Mouse (Mus musculus): ENCODE measurements at regions not wholly inside any gene's neighbourhood (a gene's known extent, or its start where the extent isn't known, plus 50 kb on each side); places are given as distances from the start of the nearest gene placed in this dataset.

- DNase-seq: no peak
- intact Hi-C loops (cut with DNase I): no loop called here
Observed at GRCm38 (mm10) chr9:94016747-94017487, 521.0 kb downstream of the 1190002N15Rik start.

DNA sequence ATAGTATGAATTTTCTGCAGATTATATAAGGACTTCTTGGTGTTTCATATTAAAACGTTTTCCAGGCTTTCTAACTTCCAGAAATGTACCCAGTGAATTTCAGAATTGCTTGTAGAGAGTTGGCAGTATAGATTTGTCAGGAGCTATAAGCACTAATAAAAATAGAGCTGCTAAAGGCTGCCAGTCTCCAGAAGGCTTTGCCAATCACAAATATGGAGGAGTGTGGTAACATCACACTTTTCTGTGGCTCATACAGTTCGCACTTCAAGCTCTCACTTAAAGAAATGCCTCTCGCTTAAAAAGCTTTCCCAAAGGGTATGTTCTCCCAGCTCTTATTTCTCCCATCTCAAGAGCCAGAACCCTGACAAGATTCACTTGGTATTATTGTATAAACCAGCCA lies 545.7 kb downstream of the 1190002N15Rik start:
- intact Hi-C loops (cut with DNase I): no loop called here
- DNase-seq: no peak

DNA sequence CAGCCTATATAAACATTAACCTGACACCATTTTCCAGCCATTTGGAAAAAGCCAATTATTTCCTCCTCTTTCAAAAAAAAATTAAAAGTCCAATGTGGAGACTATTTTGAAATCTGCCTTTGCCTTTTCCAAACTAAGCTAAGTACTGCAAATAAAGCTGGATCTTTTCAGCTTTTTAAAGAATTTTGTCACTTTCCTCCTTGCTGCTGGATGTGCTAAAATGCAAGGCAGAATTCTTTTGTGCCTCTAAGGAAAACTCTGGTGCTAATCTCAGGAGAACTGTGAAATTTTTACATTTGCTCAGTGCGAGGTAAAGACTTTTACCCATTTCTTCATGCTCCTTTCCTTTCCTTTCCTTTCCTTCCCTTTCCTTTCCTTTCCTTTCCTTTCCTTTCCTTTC lies 546.7 kb downstream of the 1190002N15Rik start:
- no peak for DNase-seq

DNA sequence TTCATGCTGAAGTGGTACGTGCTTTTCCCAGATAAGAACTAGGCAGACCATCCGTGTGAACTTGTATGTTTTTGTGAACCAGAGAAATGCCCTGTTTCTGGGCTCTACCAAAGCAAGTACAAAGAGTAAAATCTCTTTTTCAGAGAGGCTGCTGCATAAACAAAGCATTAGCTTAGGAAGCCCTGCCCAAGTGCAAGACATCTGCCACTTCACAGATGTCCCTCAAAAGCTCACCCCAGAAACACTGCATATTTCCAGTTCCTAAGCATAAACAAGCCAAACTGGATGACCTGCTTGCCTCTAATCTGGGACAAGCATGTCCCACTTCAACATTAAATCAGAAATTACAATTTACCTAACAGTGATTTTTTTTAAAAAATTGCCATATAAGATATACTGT lies 556.7 kb downstream of the 1190002N15Rik start:
- DNase-seq: no peak
- intact Hi-C loops (cut with DNase I): no loop called here

More for the DNA sequence above, 546.7 kb downstream of the 1190002N15Rik start:
- intact Hi-C loops (cut with DNase I): no loop called here

DNA sequence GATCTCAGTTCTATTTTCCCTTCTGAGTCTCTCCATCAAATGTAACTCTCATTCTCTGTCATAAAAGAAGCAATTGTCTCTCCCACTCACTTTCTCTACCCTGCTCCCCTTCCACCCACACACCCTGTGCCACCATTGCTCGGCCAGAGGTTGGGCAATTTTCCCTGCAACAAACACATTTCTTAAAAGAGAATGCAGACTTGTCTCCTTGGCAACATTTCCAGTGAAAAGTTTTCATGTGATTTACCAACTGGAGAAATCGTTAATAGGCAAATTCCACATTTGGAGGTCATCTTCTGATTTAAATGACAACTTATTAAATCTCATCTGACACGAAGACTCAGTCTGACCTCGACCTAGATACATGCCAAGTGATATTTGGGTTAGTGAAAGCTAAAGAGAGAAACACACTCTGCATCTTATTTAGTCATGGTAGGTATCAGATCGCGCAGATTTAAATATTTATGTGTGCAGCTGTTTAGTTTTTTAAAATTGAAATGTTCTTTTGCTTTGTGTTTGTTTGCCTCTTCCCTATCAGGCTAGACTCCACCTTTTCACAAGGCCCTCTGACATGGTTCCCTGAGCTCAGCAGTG lies 568.1 kb downstream of the 1190002N15Rik start:
- no peak for DNase-seq
- intact Hi-C loops (cut with DNase I): no loop called here

GRCm38 (mm10) chr9:93969118-93969517 lies 568.8 kb downstream of the 1190002N15Rik start:
- no peak for DNase-seq
- intact Hi-C loops (cut with DNase I): no loop called here

DNA sequence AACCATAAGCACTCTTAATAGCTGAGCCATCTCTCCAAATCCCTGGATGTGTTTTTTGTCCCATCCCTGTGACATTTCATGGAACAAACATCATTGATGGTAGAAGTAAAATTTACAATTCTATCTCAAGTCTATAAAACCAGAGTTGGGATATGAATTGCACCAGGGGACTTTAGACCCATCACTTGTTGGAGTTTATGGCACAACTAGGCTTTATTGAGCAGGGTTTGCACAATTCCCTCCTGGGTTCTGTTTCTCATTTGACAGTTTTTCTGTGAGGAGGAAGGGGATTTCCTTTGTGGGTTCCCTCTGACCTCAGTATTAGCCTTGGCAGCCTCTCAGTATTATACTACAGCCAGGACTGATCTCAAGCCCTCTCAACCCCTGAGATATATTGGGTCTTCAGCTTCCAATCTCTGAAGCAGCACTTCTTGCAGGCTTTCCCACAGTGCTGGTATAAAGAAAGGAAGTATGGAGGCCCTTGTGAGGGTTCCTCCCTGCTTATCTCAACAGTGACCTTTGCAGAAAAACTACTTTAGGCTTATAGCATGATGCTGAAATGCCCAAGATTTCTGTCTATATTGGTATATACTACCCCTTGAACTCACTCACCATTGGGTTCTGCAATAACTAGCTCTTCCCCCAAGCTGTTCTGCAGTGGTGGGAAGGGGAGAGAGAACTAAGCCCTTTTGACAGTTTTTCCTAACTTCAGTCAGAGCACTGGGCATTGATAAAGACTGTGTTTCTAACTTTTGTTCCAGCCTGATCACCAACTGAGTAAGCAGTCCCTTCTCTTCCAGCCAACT lies 582.4 kb downstream of the 1190002N15Rik start:
- no peak for DNase-seq
- intact Hi-C loops (cut with DNase I): no loop called here

DNA sequence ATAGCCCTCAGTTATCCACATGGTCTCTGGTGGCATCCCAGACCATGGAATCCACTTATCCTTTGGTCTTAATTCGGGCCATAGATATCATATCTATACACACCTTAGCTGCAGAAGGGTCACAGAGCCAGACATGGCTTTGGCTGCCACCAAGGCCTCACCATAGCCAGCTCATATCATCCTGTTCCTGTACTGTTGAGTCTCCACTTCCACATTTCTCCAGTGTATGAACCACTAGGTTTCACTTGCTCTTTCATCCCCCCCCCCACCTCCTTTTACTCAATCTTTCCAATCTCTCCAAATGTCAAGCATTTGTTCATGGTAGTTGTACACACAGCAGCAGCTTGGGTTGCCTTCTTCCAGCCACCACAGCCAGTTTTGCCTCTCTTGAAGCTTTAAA lies 589.2 kb downstream of the 1190002N15Rik start:
- DNase-seq: no peak
- intact Hi-C loops (cut with DNase I): no loop called here

GRCm38 (mm10) chr9:93947053-93947452 lies 590.8 kb downstream of the 1190002N15Rik start:
- DNase-seq: no peak
- intact Hi-C loops (cut with DNase I): no loop called here

- DNase-seq: no peak
- intact Hi-C loops (cut with DNase I): no loop called here
Observed at GRCm38 (mm10) chr9:93940193-93940592, 597.7 kb downstream of the 1190002N15Rik start.

- DNase-seq: no peak
- intact Hi-C loops (cut with DNase I): no loop called here
Observed at GRCm38 (mm10) chr9:93930684-93931083, 607.2 kb downstream of the 1190002N15Rik start.

- no peak for DNase-seq
Observed at GRCm38 (mm10) chr9:93889256-93889655, 648.6 kb downstream of the 1190002N15Rik start.

GRCm38 (mm10) chr9:93880112-93880511 lies 657.8 kb downstream of the 1190002N15Rik start:
- no peak for DNase-seq
- intact Hi-C loops (cut with DNase I): no loop called here

More at GRCm38 (mm10) chr9:93889256-93889655, 648.6 kb downstream of the 1190002N15Rik start:
- intact Hi-C loops (cut with DNase I): no loop called here

DNA sequence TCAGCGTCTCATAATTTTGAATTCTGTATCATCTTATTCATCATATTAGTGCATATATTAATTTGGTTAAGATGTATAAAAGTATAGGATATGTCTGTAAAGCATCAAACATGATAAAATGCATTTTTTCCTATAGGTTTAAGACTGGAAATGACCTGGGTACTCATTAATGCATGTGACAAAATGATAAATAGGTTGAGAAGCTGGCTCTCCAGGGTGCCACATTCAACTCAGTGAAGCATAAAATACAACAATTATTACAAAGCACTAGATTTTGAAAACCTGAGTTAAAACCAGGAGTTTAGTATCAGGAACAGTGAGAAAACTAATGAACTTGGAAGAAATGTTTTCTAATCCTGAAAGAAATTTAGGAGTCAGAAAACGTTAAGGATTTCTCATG lies 658.3 kb downstream of the 1190002N15Rik start:
- intact Hi-C loops (cut with DNase I): no loop called here

DNA sequence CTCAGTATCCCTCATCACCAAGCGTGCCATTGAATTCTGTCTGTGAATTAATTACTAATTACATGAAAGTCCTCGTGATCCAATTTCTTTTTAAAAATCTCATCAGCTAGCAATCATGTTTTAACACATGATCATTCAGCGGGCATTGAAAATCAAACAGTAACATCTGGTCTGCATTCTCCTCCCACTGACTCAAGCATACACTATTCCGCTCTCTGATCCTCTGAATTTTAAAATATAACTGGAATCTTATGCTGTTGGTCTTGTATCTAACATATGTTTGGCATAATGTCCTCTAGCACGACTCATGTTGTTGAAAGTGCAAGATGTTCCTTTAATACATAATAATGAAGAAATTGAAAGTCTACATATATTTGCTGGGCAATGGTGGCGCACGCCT lies 667.1 kb downstream of the 1190002N15Rik start:
- intact Hi-C loops (cut with DNase I): no loop called here
- DNase-seq: no peak

More for the DNA sequence above, 658.3 kb downstream of the 1190002N15Rik start:
- DNase-seq: no peak

DNA sequence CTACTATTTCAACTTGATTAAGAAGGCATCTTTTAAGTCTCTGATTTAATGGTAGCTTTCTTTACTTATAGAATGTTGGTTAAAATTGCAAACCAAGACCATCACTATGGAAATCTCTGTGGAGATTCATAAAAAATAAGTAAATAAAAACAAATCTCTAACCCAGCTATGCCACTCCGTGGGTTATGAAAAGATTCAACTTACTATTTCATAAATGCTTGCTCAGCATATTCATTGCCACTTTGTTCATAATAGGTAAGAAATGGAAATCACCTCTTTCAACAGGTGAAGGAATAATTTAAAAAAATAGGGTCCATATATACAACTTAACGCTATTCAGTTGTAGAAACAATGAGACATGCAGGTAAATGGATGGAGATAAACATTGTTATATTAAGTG lies 679.9 kb downstream of the 1190002N15Rik start:
- intact Hi-C loops (cut with DNase I): no loop called here
- no peak for DNase-seq

- intact Hi-C loops (cut with DNase I): no loop called here
- no peak for DNase-seq
Observed at GRCm38 (mm10) chr9:93846411-93846810, 691.5 kb downstream of the 1190002N15Rik start.

DNA sequence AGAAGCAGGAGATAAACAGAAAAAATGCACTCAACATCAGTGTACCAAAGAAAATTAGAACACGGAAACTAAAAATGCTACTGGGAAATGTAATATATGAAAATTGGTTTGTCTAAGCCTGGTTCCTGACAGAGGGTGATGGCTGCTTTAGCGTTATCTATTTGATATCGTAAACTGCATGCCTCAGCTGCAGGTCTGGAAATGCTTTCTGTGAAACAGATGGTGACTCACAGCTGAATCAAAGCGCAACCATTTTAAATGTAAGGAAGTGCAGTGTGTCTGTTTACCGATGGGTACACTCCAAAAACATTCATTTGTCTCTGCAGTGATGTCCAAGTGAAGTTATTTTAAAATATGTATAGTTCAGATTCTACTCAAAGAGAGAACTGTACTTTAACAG lies 694.0 kb downstream of the 1190002N15Rik start:
- DNase-seq: no peak
- intact Hi-C loops (cut with DNase I): no loop called here

Data from heart, postnatal 10 days (tissue).